Mouse (Mus musculus): ENCODE results near the gene Lrrc4. TPM values are rescaled to one million over a fixed set of nuclear protein-coding genes. Genes with fewer than 3 reads are reported as not detected.

Lrrc4 gene
- polyA plus RNA-seq, 1 experiment, result 0.53 TPM

- Histone ChIP-seq H3K36me3 (ENCODE audit: control insufficient read depth, insufficient read depth, low read length) (no peaks in the 10 kb centered on the region), H3K4me3 (ENCODE audit: extremely low read depth, insufficient read depth, insufficient read length) (no peak overlapping the region), H3K27ac (ENCODE audit: insufficient read depth, low read length) (no peak overlapping the region), H3K27me3 (ENCODE audit: control insufficient read depth, insufficient read depth, low read length) (no peaks in the 10 kb centered on the region), H3K4me1 (ENCODE audit: control insufficient read depth, insufficient read depth, insufficient read length) (no peaks in the 10 kb centered on the region)
- DNase-seq (ENCODE audit: low read depth in 1 of 2, low spot score in 2 of 2), result no peak
- WGBS, result 92% methylated on average over 9 of the region's 9 CpGs
- TF ChIP-seq CTCF (IDR thresholded peaks at IDR 0.05; ENCODE audit: extremely low read depth, insufficient read depth, insufficient read length, insufficient replicate concordance), result no peak
- TF ChIP-seq POLR2A (IDR thresholded peaks at IDR 0.05; ENCODE audit: low read depth, low read length), result no peak
Observed at GRCm38 (mm10) chr6:28817039-28817438, 14.5 kb downstream of the Lrrc4 start.

GRCm38 (mm10) chr6:28814895-28815294 lies 16.7 kb downstream of the Lrrc4 start:
- Histone ChIP-seq H3K4me1 (ENCODE audit: control insufficient read depth, insufficient read depth, insufficient read length) (no peaks in the 10 kb centered on the region), H3K27ac (ENCODE audit: insufficient read depth, low read length) (no peak overlapping the region), H3K27me3 (ENCODE audit: control insufficient read depth, insufficient read depth, low read length) (no peaks in the 10 kb centered on the region), H3K36me3 (ENCODE audit: control insufficient read depth, insufficient read depth, low read length) (no peaks in the 10 kb centered on the region), H3K4me3 (ENCODE audit: extremely low read depth, insufficient read depth, insufficient read length) (no peak overlapping the region)
- TF ChIP-seq CTCF (IDR thresholded peaks at IDR 0.05; ENCODE audit: extremely low read depth, insufficient read depth, insufficient read length, insufficient replicate concordance) (no peak), POLR2A (IDR thresholded peaks at IDR 0.05; ENCODE audit: low read depth, low read length) (no peak)
- DNase-seq (ENCODE audit: low read depth in 1 of 2, low spot score in 2 of 2), result no peak
- 87% methylated on average over 2 of the region's 2 CpGs for WGBS

DNA sequence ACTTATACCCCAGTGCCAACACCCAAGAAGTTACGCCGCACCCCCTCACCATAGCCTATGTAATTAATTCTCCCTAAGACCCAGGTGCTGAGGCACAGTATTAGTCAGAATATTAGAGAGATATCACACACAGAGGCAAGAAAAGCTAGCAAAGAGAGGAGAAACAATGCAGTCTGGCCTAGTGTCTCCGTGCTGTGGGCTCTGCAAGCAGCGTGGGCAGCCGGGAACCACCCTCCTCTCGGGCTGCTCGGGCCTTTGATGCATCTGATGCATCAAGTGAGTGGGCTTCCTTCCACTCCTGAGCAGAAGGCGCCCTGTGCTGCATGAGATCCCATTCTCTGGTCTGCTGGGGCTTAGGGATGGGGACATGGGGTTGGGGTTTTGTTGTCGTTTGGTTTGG lies 18.5 kb downstream of the Lrrc4 start:
- H3K27me3 ChIP-seq (ENCODE audit: control insufficient read depth, insufficient read depth, low read length), result no peaks in the 10 kb centered on the region
- H3K36me3 ChIP-seq (ENCODE audit: control insufficient read depth, insufficient read depth, low read length), result no peaks in the 10 kb centered on the region
- no peak overlapping the region for H3K4me3 ChIP-seq (ENCODE audit: extremely low read depth, insufficient read depth, insufficient read length)
- 91% methylated on average over 9 of the region's 9 CpGs for WGBS
- no peaks in the 10 kb centered on the region for H3K4me1 ChIP-seq (ENCODE audit: control insufficient read depth, insufficient read depth, insufficient read length)
- no peak for TF ChIP-seq CTCF (IDR thresholded peaks at IDR 0.05; ENCODE audit: extremely low read depth, insufficient read depth, insufficient read length, insufficient replicate concordance)
- TF ChIP-seq POLR2A (IDR thresholded peaks at IDR 0.05; ENCODE audit: low read depth, low read length), result no peak
- no peak overlapping the region for H3K27ac ChIP-seq (ENCODE audit: insufficient read depth, low read length)
- no peak for DNase-seq (ENCODE audit: low read depth in 1 of 2, low spot score in 2 of 2)

DNA sequence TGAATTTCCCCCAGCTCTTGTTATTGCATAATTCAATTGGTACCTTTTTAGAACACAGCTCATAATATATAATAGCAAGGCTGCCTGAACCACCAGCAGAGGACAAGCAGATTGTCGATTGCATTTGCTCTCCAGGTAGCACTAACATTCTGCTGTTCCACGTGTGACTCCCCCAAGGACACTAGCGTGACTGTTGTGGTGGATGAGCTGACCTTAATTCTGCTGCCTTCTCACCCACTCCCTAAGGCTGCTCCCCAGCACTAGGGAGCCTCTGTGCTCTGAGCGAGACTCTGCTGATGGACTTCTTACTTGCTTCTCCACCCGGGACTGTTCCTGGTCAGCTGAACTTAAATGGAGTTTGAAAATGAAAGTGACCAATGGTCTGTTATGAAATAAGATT lies 26.8 kb downstream of the Lrrc4 start:
- Histone ChIP-seq H3K27ac (ENCODE audit: insufficient read depth, low read length) (no peak overlapping the region), H3K36me3 (ENCODE audit: control insufficient read depth, insufficient read depth, low read length) (no peaks in the 10 kb centered on the region; the same call in 1 of the 2 replicates), H3K4me3 (ENCODE audit: extremely low read depth, insufficient read depth, insufficient read length) (no peak overlapping the region), H3K27me3 (ENCODE audit: control insufficient read depth, insufficient read depth, low read length) (no peaks in the 10 kb centered on the region), H3K4me1 (ENCODE audit: control insufficient read depth, insufficient read depth, insufficient read length) (no peaks in the 10 kb centered on the region)
- DNase-seq (ENCODE audit: low read depth in 1 of 2, low spot score in 2 of 2), result no peak
- 90% methylated on average over 5 of the region's 5 CpGs for WGBS
- TF ChIP-seq POLR2A (IDR thresholded peaks at IDR 0.05; ENCODE audit: low read depth, low read length) (no peak), CTCF (IDR thresholded peaks at IDR 0.05; ENCODE audit: extremely low read depth, insufficient read depth, insufficient read length, insufficient replicate concordance) (no peak)

DNA sequence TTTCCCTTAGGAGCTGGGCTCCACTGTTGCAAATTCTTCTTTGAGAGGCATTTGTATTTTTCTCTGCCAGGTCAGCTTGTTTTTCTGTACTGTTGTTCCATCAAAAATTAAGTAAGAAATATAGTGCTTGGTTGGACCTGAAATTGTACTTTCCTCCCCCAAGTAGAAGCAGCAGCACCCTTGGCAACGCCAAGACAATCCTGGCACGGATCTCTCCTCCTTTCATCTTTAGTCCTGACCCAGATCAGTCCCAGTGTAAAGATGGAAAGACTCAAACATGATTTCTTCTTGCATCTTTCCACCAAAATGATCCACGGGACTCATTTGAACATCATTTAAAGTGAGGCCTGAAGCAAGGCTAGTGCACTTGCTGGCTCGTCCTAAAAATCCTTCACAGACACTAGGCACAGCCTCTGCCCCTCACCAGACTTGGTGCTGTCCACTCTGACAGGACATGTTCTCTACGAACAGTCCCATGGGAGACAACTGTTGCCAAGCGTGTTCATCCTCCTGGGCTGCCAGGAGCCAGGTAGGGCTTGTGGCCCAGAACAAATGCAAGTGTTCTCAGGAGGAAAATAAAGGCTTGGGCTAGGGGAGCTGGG lies 27.8 kb downstream of the Lrrc4 start:
- Histone ChIP-seq H3K27ac (ENCODE audit: insufficient read depth, low read length) (no peak overlapping the region), H3K36me3 (ENCODE audit: control insufficient read depth, insufficient read depth, low read length) (no peaks in the 10 kb centered on the region; the same call in 1 of the 2 replicates), H3K27me3 (ENCODE audit: control insufficient read depth, insufficient read depth, low read length) (no peaks in the 10 kb centered on the region), H3K4me1 (ENCODE audit: control insufficient read depth, insufficient read depth, insufficient read length) (no peaks in the 10 kb centered on the region), H3K4me3 (ENCODE audit: extremely low read depth, insufficient read depth, insufficient read length) (no peak overlapping the region)
- TF ChIP-seq CTCF (IDR thresholded peaks at IDR 0.05; ENCODE audit: extremely low read depth, insufficient read depth, insufficient read length, insufficient replicate concordance) (no peak), POLR2A (IDR thresholded peaks at IDR 0.05; ENCODE audit: low read depth, low read length) (no peak)
- WGBS, result 89% methylated on average over 6 of the region's 6 CpGs
- no peak for DNase-seq (ENCODE audit: low read depth in 1 of 2, low spot score in 2 of 2)

GRCm38 (mm10) chr6:28800976-28801375 lies 30.6 kb downstream of the Lrrc4 start:
- no peak for DNase-seq (ENCODE audit: low read depth in 1 of 2, low spot score in 2 of 2)
- H3K27me3 ChIP-seq (ENCODE audit: control insufficient read depth, insufficient read depth, low read length), result no peaks in the 10 kb centered on the region
- H3K36me3 ChIP-seq (ENCODE audit: control insufficient read depth, insufficient read depth, low read length), result peaks cover 3% of the 10 kb centered on the region; the same call in 1 of the 2 replicates
- no peaks in the 10 kb centered on the region for H3K4me1 ChIP-seq (ENCODE audit: control insufficient read depth, insufficient read depth, insufficient read length)
- TF ChIP-seq POLR2A (IDR thresholded peaks at IDR 0.05; ENCODE audit: low read depth, low read length), result no peak
- no peak for TF ChIP-seq CTCF (IDR thresholded peaks at IDR 0.05; ENCODE audit: extremely low read depth, insufficient read depth, insufficient read length, insufficient replicate concordance)
- no peak overlapping the region for H3K27ac ChIP-seq (ENCODE audit: insufficient read depth, low read length)
- H3K4me3 ChIP-seq (ENCODE audit: extremely low read depth, insufficient read depth, insufficient read length), result no peak overlapping the region
- 89% methylated on average over 3 of the region's 3 CpGs for WGBS

DNA sequence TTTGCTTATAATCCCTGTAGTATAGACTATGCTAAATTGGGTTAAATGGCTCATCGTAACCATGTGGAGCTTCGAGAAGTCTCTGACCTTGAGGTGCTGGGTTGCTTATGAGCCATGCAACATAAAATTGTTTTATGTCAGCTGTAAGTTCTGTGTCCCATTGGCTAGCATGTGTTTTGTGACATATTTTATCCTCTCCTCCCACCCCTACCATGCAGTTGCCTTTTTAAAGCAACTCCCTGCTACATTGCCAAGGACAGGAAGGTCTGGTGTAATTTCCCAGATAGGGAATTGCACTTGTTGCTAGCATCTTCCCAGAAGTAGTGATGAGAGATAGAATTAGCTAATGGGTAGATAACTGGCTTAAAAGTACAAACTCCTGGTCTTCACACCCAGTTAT lies 31.7 kb downstream of the Lrrc4 start:
- no peak for TF ChIP-seq CTCF (IDR thresholded peaks at IDR 0.05; ENCODE audit: extremely low read depth, insufficient read depth, insufficient read length, insufficient replicate concordance)
- TF ChIP-seq POLR2A (IDR thresholded peaks at IDR 0.05; ENCODE audit: low read depth, low read length), result no peak
- peaks cover 6% of the 10 kb centered on the region; the same call in 1 of the 2 replicates for H3K36me3 ChIP-seq (ENCODE audit: control insufficient read depth, insufficient read depth, low read length)
- H3K27ac ChIP-seq (ENCODE audit: insufficient read depth, low read length), result no peak overlapping the region
- H3K4me3 ChIP-seq (ENCODE audit: extremely low read depth, insufficient read depth, insufficient read length), result no peak overlapping the region
- DNase-seq (ENCODE audit: low read depth in 1 of 2, low spot score in 2 of 2), result no peak
- 98% methylated on average over 2 of the region's 2 CpGs for WGBS
- H3K27me3 ChIP-seq (ENCODE audit: control insufficient read depth, insufficient read depth, low read length), result no peaks in the 10 kb centered on the region
- no peaks in the 10 kb centered on the region for H3K4me1 ChIP-seq (ENCODE audit: control insufficient read depth, insufficient read depth, insufficient read length)
